Mouse (Mus musculus) heart, embryonic 11.5 days (tissue): Measurements from ENCODE around the gene Slc24a2. TPM values are rescaled to one million over a fixed set of nuclear protein-coding genes. Genes with fewer than 3 reads are reported as not detected.

Source experiments
- ATAC-seq: fragments of 200-750 bp; cut with Nextera tagmentation; replicated peaks from 2 replicates; pipeline ENCODE4 v1.8.0; 2017; ENCODE audit warnings: moderate library complexity; ENCODE audit not compliant: insufficient number of reproducible peaks, low FRiP score, low TSS enrichment
- H3K27ac ChIP-seq: fragments of 300-500 bp; sonication (generic); 2 replicates; pipeline ENCODE4 v1.5.1; 2014; ENCODE audit warnings: mild to moderate bottlenecking, low read depth, low read length
- H3K27me3 ChIP-seq: fragments of 300-500 bp; sonication (generic); 2 replicates; pipeline ENCODE4 v1.6.1; 2014; ENCODE audit warnings: mild to moderate bottlenecking, low read length, mixed read lengths; ENCODE audit not compliant: control insufficient read depth, insufficient read depth
- H3K36me3 ChIP-seq: fragments of 300-500 bp; sonication (generic); 2 replicates; pipeline ENCODE4 v1.6.1; 2014; ENCODE audit warnings: mild to moderate bottlenecking, low read length, moderate library complexity, mixed read lengths; ENCODE audit not compliant: control insufficient read depth, insufficient read depth
- H3K4me1 ChIP-seq: fragments of 300-500 bp; sonication (generic); 2 replicates; pipeline ENCODE4 v1.6.1; 2014; ENCODE audit warnings: low read length; ENCODE audit not compliant: control insufficient read depth, insufficient read depth
- H3K4me2 ChIP-seq: fragments of 300-500 bp; sonication (generic); 2 replicates; pipeline ENCODE4 v1.6.1; 2014; ENCODE audit warnings: mild to moderate bottlenecking, moderate library complexity
- H3K4me3 ChIP-seq: fragments of 300-500 bp; sonication (generic); 2 replicates; pipeline ENCODE4 v1.5.1; 2014; ENCODE audit warnings: low read depth, low read length
- H3K9ac ChIP-seq: fragments of 300-500 bp; sonication (generic); 2 replicates; pipeline ENCODE4 v1.6.1; 2014; ENCODE audit warnings: mild to moderate bottlenecking, low read depth, low read length, moderate library complexity
- H3K9me3 ChIP-seq: fragments of 300-500 bp; sonication (generic); replicated peaks from 2 replicates; pipeline ENCODE4 v1.6.1; 2016; ENCODE audit warnings: low read length; ENCODE audit not compliant: control insufficient read depth
- WGBS: fragments of 180-500 bp; shearing (Covaris S2); extraction: QIAGEN DNeasy Blood & Tissue Kit; methylation state at CpG from one replicate; pipeline ENCODE4 v1.1.7; 2014; ENCODE audit not compliant: insufficient replicate concordance; 5-methylcytosine and 5-hydroxymethylcytosine counted together
- polyA plus RNA-seq: library from polyadenylated mRNA; unstranded; fragments of >200 nt; fragmentation: Nextera tagmentation; extraction: Ambion mirVana; gene quantifications from 2 replicates; pipeline ENCODE4 v1.2.1, GENCODE M21; 2014

Gene Slc24a2
- polyA plus RNA-seq, 1 experiment from 2014 or later = 6.5 TPM

DNA sequence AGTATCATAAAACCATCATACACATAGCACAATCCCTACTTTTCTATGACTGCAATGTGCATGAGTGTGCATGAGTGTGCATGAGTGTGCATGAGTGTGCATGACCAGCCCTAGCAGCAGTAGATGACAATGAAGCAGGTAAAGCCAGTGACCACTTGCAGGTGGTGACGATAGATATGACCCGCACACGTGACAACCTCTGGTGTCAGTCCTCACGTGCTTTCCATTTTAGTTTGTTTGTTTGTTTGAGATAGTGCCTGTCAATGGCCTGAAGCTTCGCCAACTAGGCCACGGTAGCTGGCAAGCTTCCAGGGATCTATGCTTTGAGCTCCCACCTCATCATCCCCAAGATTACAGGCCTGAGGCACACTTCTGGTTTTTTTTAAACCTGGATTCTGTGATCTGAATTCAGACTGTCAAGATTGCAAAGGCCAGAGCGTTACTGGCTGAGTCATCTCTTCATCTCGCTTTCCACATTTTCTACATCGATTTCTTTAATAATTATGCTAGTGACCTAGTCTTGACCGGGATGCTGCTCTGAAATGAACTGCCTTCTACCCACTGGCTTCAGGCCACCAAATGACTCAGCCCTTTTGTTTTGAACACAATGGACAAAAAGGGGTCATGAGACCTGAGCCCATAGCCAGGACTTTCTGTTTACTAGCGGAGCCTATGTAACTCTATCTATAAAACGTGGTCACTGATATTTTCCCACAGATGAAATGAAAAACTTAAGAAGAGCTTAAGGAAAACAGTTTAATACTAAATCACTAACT lies 88.5 kb downstream of the Slc24a2 start:
- Histone ChIP-seq H3K4me1 (peaks cover 16% of the 10 kb centered on the region), H3K4me2 (no peak overlapping the region), H3K27ac (no peak overlapping the region), H3K9me3 (no peaks in the 10 kb centered on the region), H3K9ac (no peak overlapping the region), H3K4me3 (no peak overlapping the region), H3K27me3 (no peaks in the 10 kb centered on the region), H3K36me3 (no peaks in the 10 kb centered on the region)
- ATAC-seq = no peak
- 46% methylated on average over 12 of the region's 12 CpGs for WGBS

DNA sequence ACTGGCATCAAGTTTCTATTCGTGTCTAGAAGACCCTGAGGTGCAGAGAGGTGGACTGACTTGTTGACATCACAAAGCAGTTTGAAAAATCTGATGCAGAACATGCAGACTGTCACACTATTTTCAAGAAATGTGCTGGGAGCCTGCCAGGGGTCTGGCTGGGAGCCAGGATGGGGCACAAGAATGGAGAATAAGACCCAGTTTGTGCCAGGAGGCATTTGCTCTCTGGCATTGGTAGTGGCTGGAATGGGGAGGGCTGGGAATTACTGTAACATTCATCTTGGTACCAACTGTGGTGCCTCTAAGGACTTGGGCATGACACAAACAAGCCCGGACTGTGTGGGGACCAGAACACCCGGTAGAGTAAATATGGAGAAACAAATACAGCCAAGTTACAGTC lies 89.4 kb downstream of the Slc24a2 start:
- H3K4me3 ChIP-seq = no peak overlapping the region
- H3K4me2 ChIP-seq = no peak overlapping the region
- no peaks in the 10 kb centered on the region for H3K9me3 ChIP-seq
- no peaks in the 10 kb centered on the region for H3K27me3 ChIP-seq
- WGBS = 68% methylated on average over 3 of the region's 3 CpGs
- no peaks in the 10 kb centered on the region for H3K36me3 ChIP-seq
- ATAC-seq = no peak
- H3K4me1 ChIP-seq = peaks cover 16% of the 10 kb centered on the region
- H3K27ac ChIP-seq = no peak overlapping the region
- no peak overlapping the region for H3K9ac ChIP-seq

DNA sequence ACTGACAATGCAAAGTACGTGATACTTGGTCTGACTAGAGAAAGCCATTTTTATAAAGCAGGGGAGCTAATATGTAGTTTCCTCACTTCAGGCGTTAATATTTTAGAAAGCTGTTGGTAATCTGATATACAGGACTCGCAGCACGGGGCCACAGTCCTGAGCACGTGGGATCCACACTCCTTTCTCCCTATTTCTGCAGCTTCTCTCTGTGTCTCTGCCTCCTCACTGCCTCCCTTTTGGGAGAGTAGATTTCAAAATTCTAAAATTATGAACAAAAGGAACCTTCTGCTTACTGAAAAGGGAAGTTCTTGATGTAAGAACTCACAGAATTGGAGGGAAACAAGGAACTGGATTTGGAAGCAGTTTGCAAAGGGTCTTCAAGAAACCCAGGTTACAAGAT lies 97.8 kb downstream of the Slc24a2 start:
- no peaks in the 10 kb centered on the region for H3K9me3 ChIP-seq
- H3K4me2 ChIP-seq = no peak overlapping the region
- H3K27me3 ChIP-seq = no peaks in the 10 kb centered on the region
- no peaks in the 10 kb centered on the region for H3K36me3 ChIP-seq
- H3K9ac ChIP-seq = no peak overlapping the region
- no peaks in the 10 kb centered on the region for H3K4me1 ChIP-seq
- ATAC-seq = no peak
- no peak overlapping the region for H3K27ac ChIP-seq
- H3K4me3 ChIP-seq = no peak overlapping the region
- 75% methylated on average over 5 of the region's 5 CpGs for WGBS

DNA sequence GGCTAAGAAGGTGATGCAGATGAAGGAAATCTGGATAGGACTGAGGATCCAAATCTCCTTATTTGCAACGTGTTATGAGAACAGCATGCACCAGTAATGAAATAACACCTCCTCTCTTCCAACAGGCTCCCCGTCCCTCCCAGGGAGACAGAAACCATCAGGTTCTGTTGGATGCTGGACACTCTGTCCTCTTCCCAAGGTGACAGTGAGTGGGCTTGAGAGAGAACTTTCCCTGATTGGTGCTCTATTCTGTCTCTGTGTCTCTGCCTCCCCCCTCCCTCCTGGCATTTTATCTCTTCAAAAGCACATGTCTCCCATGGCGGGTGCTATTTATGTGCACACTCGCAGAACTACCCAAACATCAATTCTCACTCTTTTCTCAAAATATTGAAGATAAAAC lies 103.5 kb downstream of the Slc24a2 start:
- 36% methylated on average over 4 of the region's 4 CpGs for WGBS
- Histone ChIP-seq H3K27me3 (no peaks in the 10 kb centered on the region), H3K27ac (no peak overlapping the region), H3K9me3 (no peaks in the 10 kb centered on the region), H3K36me3 (no peaks in the 10 kb centered on the region), H3K4me3 (no peak overlapping the region), H3K4me2 (no peak overlapping the region), H3K4me1 (0 out of 2 replicates have a peak, but pooled peaks cover 2% of the 10 kb centered on the region), H3K9ac (no peak overlapping the region)
- ATAC-seq = no peak

DNA sequence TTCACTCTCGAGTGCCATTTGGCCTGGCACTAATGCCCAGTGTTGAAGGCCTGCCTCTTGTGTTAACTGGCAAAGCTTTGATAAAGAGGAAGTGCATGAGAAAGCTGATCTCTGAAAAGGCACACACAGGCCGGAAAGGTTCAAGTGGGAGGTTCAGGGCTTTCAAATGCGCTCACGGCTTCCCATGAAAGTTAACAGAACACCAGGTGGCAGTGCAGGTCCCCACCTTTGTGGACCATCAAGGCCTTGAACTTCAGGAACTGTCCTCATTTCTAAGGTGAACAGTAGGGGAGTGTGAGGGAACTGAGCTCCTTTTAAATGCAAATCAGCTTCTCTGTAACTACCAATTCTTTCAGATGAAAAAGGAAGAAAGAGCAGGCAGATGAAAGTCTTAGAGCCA lies 110.5 kb downstream of the Slc24a2 start:
- no peaks in the 10 kb centered on the region for H3K9me3 ChIP-seq
- no peak overlapping the region for H3K9ac ChIP-seq
- H3K4me2 ChIP-seq = no peak overlapping the region
- H3K36me3 ChIP-seq = no peaks in the 10 kb centered on the region
- H3K4me1 ChIP-seq = no peaks in the 10 kb centered on the region
- H3K27me3 ChIP-seq = no peaks in the 10 kb centered on the region
- WGBS = 38% methylated on average over 4 of the region's 4 CpGs
- no peak for ATAC-seq
- H3K4me3 ChIP-seq = no peak overlapping the region
- H3K27ac ChIP-seq = no peak overlapping the region

DNA sequence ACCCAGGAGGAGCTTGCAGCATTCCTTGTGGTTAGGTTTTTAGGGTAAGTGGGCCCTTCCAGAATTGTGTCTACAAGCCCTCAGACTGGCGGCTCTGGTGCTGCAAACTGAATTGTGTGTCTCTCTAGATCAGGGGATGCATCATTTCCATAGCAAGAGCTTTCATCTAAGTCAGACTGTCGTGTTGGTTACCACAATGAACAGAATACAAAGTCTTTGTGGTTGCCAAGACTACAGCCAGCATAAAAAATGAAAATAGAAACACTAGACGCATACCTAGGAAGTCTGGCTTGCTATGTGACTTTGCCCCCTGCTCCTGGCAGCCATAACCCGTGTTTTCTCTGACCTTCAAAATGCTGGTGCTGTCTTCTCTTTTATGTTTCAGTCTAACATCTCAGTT lies 114.6 kb downstream of the Slc24a2 start:
- WGBS = 58% methylated on average over 4 of the region's 4 CpGs

DNA sequence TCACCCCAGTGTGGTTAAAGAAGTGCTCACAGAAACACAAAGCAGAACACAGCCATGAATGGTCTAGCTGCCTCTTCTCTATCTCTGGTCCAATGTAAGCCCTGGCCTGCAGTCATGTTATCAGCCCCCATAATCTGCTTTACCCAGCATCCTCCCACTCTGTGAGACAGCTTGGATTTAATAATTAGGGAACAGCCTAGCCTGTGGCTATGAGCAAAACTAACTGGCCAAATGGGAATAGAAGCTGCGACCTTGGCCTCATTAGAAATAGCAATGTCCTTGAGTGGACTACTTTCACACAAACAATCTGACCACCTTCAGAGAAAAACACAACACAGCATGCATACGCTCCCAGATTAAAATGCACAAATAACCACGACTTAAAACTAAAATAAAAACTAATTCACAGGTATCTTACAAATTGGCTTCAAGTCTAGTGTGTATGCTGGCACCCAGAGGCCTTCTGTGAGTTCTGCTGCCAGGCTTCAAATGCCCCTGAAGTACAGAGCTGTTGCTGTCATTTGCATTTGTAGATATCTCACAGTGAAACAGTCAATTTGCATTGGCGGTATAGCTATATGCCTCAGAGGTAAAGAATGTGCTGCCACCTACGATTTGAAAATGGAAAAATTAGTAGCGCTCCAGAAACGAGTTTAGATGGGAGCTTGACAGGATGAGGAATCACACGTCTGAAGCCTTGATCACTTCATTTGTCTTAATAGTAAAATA lies 120.8 kb downstream of the Slc24a2 start:
- no peak overlapping the region for H3K27ac ChIP-seq
- 79% methylated on average over 8 of the region's 8 CpGs for WGBS
- H3K4me2 ChIP-seq = no peak overlapping the region
- no peaks in the 10 kb centered on the region for H3K27me3 ChIP-seq
- ATAC-seq = no peak
- H3K9ac ChIP-seq = no peak overlapping the region
- H3K9me3 ChIP-seq = no peaks in the 10 kb centered on the region
- no peaks in the 10 kb centered on the region for H3K4me1 ChIP-seq
- no peak overlapping the region for H3K4me3 ChIP-seq
- no peaks in the 10 kb centered on the region for H3K36me3 ChIP-seq

More for the DNA sequence above, 114.6 kb downstream of the Slc24a2 start:
- Histone ChIP-seq H3K4me1 (no peaks in the 10 kb centered on the region), H3K27me3 (no peaks in the 10 kb centered on the region), H3K27ac (no peak overlapping the region), H3K9me3 (no peaks in the 10 kb centered on the region), H3K9ac (no peak overlapping the region), H3K4me3 (no peak overlapping the region), H3K36me3 (no peaks in the 10 kb centered on the region), H3K4me2 (no peak overlapping the region)
- no peak for ATAC-seq

DNA sequence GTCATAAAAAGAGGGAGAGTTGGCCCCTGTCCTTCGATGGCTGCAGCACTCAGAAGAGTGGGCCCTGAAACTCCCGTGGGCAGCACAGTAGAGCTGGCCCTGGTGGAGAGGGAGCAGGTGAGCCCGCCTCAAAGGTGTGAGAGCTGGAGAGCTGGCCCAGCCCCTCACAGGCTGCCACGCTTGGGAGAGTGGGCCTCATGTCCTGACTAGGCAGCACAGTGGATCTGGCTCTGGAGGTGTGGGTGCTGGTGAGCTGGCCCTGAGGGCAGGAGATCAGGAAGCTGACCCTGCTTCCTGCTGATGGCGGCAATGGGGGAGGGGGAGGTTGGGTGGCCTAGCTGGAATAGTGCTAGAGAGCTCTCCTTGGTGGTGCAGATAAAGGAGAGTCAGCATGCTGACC lies 129.3 kb downstream of the Slc24a2 start:
- 66% methylated on average over 5 of the region's 5 CpGs for WGBS
- Histone ChIP-seq H3K27me3 (no peaks in the 10 kb centered on the region), H3K9ac (no peak overlapping the region), H3K4me2 (no peak overlapping the region), H3K36me3 (no peaks in the 10 kb centered on the region), H3K27ac (no peak overlapping the region), H3K9me3 (no peaks in the 10 kb centered on the region), H3K4me3 (no peak overlapping the region), H3K4me1 (no peaks in the 10 kb centered on the region)
- ATAC-seq = no peak
